Mouse (Mus musculus) stomach, postnatal 0 days (tissue): ENCODE results near the gene Grasp.

Experiments used
- CTCF ChIP-seq: IDR thresholded peaks from 2 replicates; pipeline ENCODE4 v1.5.1; 2016; ENCODE audit warnings: antibody characterized with exemption, low read depth, mild to moderate bottlenecking, moderate library complexity
- EP300 ChIP-seq: optimal IDR thresholded peaks from 2 replicates; pipeline ENCODE3; 2016; ENCODE audit warnings: antibody characterized with exemption

- TF ChIP-seq CTCF: peak; percentile 88
- TF ChIP-seq EP300: no peak
These were observed 12.9 kb downstream of the Grasp start for GRCm38 (mm10) chr15:101236878-101237277.
